Mouse (Mus musculus): ENCODE data around the gene Lif.

GRCm38 (mm10) chr11:4262847-4263246 is 5.5 kb downstream of the Lif start:
- TF ChIP-seq POLR2A (IDR thresholded peaks at IDR 0.05; ENCODE audit: control insufficient read depth, extremely low read depth, insufficient read depth, low read length, poor library complexity) (no peak), CTCF (IDR thresholded peaks at IDR 0.05; ENCODE audit: borderline replicate concordance, control insufficient read depth, extremely low read depth, insufficient read depth, low read length, poor library complexity) (no peak)
